Mouse (Mus musculus) stomach, postnatal 0 days (tissue): ENCODE measurements around the gene Kcnk7.

Experiments used
- CTCF ChIP-seq: IDR thresholded peaks from 2 replicates; pipeline ENCODE4 v1.5.1; 2016; ENCODE audit warnings: antibody characterized with exemption, low read depth, mild to moderate bottlenecking, moderate library complexity
- EP300 ChIP-seq: optimal IDR thresholded peaks from 2 replicates; pipeline ENCODE3; 2016; ENCODE audit warnings: antibody characterized with exemption

DNA sequence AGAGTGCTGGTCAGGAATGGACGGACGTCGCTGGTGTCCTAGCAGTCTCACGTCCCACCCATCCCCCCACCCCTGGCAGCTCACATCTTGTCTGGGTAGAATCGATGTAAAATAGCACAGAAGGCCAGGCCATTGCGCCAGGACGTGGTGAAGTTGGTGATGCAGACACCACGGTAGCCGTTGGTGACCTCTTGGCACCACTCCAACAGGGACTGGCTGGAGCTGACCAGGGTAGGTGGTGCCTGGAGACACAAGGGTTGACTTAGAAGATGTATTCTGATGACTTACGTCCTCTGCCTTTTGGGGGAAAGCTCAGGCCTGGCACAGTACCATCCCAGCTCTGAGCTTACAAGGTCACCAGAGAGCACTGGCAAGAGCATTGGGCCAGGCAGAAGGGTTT lies 12.8 kb downstream of the Kcnk7 start:
- TF ChIP-seq CTCF (no peak), EP300 (no peak)
